Mouse (Mus musculus) erythroblast, adult 5-6 weeks (primary cell): ENCODE measurements around the gene Cadm3. TPM values are rescaled to one million over a fixed set of nuclear protein-coding genes. Genes with fewer than 3 reads are reported as not detected.
A peak's percentile ranks its signal among the peaks of the same experiment; 100 is the strongest.

Experiments used
- ATAC-seq: replicated peaks from 2 replicates; pipeline ENCODE4 v1.8.0; 2016; ENCODE audit warnings: moderate number of reproducible peaks, mild to moderate bottlenecking, moderate TSS enrichment, inconsistent platforms; ENCODE audit not compliant: poor library complexity, low FRiP score, severe bottlenecking
- total RNA-seq, 2 experiments: library from RNA; stranded (forward) in 1 of 2; stranded (reverse) in 1 of 2; fragments of 150-400 nt in 1 of 2; fragments of 200-764, 138-1000 nt in 1 of 2; gene quantifications; 2 replicates each; pipeline versions ENCODE4 v1.2.3 to v1.2.4; 2015 to 2017; ENCODE audit warnings: low replicate concordance in 2 of 2

Cadm3 gene
- 4.8 TPM in 1 of 2 replicates, not detected in the other for total RNA-seq (2015; ENCODE audit: low replicate concordance)
- total RNA-seq (2017; ENCODE audit: low replicate concordance): 1.4 and 5.4 TPM in 2 replicates

DNA sequence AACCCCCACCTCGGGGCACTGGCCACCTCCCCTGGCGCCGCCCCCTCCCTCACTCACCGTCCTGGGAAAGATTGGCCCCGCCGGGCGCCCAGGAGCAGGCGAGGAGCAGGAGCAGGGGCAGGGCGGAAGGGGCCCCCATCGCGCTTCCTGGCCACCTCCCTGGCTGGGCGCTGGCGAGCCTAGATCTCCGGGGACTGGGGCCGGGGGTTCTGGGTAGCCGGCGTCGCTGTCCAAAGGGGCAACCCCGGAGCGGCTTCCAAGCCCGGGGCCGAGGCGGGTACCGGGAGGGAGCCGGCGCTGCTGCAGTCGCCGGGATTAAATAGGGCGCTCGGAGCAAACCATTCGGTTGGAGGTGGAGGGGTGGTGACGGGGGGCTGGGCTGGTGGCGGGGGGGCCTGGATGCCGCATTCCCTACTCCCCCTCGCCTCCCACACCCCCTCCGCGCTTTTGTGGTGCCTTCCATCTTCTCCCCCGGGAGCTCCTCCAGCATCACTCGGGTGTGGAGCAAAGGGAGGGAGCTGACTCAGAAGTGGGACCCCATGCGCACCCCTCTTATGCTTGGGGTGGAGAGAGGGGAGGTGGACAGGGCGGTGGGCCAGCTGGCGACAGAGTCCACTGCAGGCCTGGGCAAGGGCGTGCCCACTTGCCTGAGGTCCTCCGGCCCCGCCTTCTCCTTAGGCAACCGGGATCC lies at the start of gene Cadm3:
TSS of gene Cadm3 (minus strand) at position 340 of the 691 bp plus-strand sequence.
- ATAC-seq: no peak

DNA sequence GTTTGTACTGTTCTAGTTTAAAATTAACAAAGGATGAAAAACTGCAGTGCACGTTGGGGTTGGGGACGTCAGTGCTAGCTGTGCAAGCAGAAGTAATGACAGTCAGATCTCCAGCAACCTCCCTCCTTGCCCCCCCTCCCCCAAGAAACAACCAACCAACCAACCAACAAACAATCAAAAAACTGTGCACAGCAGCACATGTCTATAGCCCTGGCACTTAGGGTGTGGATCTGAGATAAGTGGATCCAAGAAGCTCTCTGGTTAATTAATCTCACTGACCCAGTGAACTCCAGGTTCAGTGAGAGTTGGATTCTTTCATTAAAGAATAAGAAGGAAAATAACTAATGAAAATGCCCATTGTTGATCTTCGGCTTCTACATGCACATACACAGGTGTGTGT lies 47.1 kb upstream of the Cadm3 start:
- ATAC-seq: no peak

DNA sequence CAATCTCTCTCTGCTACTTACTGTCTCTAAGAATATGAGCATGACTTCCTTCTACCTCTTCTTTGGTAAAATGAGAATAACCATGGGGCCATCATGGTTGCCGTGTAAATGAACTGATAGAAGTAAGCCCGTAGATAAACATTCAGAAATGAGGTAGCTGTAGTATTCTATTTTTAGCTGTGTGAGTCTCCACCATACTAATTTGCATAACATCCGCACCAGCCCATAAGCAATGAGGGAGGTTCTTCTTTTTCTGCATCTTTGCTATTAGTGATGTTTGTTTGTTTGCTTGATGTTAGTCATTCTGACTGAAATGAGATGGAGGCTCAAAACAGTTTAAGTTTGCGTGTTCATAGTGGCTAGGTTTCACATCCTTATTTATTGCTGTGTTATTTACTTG lies 44.4 kb upstream of the Cadm3 start:
- ATAC-seq: no peak

DNA sequence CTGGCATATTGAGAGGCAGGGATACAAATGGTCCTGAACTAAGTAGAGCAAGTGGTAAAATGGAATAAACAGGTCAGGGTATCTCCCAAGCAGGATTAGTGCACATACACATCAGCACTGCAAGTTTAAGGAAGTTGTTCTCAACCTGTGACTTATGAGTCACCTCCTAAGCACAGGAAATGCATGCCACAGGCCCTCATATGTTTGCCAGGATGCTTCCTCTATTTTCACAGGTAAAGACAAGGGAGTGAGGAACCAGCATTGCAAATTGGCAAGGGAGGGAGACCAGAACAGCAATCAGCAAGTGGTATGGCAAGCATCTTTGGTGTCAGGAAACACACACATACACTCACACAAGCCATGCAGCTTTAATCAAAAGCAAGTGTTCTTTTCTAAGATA lies 41.6 kb upstream of the Cadm3 start:
- ATAC-seq: no peak

DNA sequence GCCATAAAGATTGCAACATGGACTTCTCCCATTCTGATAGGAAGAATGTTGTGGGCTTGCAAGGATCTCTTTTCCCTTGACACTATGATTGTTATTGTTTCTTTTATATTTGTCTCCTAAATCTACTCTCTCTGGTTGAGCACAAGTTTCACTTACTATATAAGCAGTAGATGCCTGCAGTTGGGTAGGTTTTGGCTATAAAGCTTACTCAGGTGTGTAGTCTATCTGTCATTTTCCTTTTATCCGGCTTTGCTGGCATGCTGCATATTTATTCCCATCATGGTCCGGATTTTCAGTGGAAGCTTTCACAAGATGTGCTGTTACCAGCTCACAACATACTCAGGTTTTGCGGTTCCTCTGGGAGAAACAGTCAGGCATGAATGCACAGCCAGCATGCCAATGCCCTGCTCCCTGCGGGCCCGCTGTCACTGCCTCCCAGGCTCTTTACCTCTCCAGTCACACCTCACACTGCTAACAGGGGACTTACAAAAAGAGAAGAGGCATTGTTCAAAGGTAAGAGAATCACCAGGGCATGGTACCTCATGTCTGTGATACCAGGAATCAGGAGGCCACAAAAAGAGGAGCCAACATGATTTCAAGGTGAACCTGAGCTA lies 37.3 kb upstream of the Cadm3 start:
- no peak for ATAC-seq

DNA sequence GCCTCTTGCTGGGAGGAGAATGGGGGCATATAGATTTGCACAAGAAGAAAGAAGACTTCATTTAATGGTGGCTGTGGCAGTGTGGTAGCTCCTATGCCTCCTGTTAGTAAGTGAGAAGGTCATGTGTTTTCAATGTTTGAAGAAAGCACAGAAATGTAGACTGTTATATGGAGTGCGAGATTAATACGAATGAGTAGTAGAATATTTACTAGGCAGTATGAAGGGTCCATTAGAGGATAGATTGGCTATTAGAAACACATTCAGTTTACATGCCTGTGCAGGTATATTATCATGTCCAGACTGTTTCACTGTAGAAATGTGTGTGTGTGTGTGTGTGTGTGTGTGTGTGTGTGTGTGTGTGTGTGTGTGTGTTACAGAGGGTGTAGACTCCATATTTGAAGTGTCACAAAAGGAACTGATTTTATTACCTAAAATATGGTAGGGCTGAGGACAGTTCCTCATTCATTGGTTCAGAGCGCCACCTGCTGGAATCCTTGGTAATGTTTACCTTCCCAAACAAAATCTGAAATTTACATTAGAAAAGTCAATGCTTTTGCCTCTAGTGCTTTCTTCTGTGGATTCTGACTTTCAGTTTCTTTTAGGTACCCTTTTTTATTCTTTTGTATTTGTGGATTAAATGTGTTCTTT lies 31.0 kb upstream of the Cadm3 start:
- ATAC-seq: peak; percentile 76

DNA sequence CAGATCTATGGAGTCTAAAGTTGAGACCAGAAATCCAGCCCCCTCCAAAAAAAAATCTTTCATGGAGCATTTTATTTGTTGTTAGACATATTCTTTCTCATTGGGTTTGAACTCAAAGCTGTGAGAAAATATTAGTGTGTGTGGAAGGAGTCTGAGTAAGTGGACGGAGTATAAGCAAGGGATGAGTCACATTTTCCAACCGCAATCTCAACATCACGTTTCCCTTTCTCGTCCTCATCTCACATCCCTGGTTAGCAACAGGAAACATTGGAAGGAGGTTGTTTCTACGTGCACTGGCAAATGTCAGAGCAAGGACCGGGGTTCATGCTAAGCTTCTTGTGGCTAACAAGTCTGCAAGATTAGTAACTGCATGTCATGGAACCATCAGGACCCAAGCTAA lies 24.3 kb upstream of the Cadm3 start:
- ATAC-seq: no peak

DNA sequence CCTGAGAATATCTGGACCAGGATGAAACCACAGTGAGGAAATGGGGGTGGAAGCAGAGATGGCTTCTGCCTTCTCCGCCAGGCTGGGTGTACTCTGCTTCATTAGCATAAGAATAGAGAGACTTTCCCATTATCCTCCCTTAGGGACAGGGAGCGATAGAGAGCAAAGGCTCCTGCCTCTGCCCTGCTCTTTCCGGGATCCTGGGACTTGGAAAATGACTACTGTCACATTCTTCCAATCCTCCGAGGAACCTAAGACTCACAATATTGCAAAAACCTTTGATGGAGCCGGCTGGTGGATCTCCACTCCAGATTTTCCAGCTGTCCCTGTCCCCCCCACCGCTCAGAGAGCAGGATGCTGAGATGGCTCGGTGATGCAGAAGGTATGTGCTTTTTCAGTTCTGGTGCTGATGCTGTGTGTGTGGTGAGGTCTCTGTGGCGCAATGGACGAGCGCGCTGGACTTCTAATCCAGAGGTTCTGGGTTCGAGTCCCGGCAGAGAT lies 22.5 kb upstream of the Cadm3 start:
- no peak for ATAC-seq

DNA sequence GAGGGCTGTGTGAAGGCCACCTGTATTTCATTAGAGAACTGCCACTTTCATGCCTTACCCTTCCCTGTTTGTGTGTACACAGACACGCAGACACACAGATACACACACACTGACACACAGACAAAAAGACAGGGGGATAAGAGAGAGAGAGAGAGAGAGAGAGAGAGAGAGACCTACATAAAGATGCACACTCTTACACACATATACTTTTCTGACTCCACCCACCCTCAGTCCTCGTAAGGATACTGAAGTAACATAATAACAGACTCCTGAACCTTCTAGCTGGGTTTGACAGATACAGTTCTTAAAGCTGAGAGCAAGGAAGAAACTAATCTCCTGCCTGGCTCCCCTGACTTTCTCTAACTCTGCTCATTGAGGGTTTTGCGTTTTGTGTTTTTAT lies 21.9 kb upstream of the Cadm3 start:
- no peak for ATAC-seq

DNA sequence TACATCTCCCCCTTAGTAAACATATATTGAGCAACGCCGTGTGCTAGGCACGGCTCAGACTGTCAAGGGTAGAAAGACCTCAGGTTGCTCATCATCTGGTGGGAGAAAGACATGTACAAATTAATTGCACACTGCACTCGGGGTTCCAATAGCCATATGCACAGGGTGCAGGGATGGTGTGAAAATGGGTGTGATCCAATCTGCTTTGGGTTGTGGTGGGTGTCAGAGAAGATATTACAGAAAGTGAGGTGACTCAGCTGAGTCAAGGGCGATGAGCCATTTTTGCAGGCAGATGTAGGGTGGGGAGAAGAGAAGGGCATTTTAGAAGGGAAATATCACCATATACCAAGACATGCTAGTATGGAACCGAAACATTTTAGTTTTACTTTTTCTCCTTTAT lies 13.9 kb upstream of the Cadm3 start:
- ATAC-seq: no peak

DNA sequence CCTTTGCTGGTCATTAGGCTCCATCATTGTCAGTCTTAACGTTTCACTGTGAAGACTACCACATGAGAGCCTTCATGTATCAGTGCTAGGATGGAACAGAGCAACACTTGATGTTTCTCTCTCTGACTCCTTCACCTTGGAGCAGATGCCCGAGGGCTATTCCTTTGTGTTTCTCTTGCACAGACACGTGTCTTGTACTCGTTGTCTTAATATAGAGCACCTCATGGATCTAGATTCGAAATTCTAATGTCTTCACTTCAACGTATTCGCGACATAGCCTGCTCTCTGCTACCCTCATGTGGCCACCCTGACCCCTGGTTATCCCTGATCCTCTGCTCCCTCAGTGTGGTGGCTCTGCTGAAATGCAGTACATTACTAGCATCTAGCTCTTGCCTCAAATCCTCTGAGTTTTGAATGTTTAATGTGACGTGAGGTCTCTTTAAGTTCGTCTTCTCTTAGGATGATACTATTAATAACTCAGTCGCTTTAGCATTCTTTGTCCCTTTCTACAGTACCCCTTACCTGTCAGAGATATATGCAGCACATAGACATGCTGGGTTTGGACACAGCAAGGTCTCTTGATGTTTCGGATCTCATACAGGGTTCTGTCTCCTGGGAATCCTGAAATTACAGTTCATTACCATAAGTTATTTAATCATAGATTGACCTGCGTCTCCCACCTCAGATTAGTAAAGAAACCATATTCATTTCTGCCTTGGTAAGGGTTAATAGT lies 10.1 kb upstream of the Cadm3 start:
- peak; percentile 85; the same call in 1 of the 2 replicates for ATAC-seq

DNA sequence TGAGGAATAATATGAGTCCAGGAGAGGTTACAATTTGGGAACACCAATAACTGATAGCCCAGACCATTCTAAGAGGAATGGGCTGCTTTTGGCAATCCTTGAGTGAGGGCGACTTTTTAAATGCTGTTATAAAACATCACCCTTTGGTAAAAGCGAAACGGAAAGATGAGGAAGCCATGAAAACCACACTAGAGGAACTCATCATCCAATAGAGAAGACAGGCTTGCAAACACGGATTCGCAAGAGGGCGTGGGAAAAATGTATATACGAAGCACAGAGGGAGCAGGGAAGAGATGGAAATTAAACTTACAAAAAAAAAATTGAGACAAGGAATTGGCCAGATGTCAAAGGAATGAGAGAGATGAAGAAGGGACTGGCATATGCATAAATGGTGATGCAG lies 6.5 kb upstream of the Cadm3 start:
- no peak for ATAC-seq

DNA sequence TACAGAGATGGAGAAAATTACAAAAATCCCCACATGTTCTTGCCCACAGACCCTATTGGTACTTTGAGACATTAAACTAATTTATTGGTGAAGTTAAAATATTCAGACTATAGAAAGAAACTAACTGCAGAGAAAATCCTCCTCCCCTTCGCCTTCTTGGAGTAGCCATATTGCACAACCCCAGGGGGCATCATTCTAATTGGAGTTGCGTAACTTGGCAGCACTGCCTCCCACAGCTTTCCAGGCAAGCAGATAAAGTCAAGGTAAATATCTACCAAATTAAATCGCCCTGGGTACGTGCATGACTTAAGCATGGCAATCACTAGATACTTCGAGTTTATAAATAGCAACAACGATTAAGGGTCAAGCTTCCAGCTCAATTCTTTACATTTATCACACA lies 4.1 kb upstream of the Cadm3 start:
- no peak for ATAC-seq

DNA sequence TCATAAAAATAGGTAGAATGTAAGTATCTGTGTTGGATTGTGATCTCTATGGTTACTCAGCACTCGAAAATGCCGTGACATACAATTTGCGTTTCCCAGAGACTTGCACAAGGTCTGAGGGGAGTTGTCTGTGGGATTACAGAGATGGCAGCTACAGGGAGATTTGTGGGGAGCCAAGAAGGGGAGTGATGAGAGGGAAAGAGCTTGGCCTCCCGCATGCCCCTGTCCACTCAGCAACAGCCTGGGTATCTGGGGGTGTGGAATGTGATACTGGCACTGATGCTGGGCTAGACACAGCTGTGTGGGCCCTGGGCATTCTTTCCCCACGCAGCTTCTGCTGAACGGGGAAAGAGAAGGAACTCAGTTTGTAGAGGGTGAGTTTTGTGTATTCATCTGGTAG lies 3.0 kb upstream of the Cadm3 start:
- ATAC-seq: no peak

DNA sequence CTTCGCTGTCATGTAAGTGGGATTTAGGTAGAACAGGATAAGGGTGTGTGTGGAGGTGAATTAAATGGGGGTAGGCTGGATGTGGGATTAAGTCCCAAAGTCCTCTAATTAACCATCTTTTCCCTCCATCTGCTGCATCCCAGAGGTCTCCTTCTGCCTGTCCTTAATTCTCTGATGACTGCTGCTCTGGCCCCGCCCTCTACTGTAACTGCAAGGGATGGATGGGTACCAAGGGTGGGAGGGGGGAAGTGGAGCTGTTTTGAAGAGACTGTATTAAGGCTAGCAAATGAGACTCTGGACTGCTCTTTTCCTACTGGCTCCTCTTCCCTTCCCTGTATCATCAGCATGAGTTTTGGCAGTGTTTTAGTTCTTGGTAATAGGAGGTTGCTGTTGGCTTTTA lies 2.1 kb upstream of the Cadm3 start:
- ATAC-seq: no peak

DNA sequence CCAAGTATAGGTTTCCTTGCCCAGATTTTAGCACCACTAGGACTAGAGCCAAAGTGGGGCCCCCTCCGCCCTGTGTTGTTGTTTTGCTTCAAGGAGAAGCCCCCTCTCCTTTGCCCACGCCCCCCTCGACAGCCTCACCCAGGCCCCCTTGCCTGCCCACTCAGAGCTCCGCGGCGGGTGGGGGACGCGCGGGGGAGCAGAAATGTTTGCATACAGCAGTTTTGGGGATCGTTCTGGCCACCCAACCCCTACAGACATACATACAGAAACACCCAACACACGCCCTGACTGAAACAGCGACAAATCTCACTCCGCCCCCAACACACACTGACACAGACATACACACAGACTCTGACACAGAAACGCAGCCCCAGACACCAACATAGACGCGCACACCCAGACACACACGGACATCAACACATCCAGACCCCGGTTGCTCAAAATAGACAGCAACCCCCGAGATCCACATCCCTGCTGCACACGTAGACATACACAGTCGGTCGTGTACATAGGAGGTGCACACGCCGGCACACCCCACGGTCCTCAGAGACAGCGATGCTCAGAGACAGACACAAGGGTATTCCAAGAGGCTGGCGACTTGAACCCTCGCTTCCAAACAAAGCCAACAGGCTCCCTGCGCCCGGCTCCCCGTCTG lies 667 bp downstream of the Cadm3 start:
- ATAC-seq: 0 out of 2 replicates have a peak, but pooled peaks have one; percentile 26

DNA sequence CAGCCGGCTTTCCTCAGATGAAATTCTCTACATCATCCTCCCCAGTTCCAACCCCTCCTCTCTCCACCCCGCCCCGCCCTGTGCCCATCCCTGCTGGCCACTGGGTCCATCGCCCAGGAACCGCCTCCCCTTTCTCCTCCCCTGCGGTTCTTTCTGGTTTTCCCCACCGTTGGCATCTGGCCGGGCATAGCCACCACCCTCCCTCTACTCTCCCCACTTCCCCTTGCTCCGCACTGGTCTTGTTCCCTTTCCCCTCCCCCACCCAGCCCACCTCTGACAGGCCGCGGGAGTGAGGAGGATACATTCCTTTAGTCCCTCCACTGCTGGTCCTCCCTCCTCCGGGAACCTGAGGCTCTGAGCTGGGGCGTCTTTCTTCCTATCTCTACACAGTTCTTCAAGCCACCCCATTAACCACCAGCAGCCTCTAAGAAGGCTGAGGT lies 1.5 kb downstream of the Cadm3 start:
- peak; percentile 44; the same call in 1 of the 2 replicates for ATAC-seq

DNA sequence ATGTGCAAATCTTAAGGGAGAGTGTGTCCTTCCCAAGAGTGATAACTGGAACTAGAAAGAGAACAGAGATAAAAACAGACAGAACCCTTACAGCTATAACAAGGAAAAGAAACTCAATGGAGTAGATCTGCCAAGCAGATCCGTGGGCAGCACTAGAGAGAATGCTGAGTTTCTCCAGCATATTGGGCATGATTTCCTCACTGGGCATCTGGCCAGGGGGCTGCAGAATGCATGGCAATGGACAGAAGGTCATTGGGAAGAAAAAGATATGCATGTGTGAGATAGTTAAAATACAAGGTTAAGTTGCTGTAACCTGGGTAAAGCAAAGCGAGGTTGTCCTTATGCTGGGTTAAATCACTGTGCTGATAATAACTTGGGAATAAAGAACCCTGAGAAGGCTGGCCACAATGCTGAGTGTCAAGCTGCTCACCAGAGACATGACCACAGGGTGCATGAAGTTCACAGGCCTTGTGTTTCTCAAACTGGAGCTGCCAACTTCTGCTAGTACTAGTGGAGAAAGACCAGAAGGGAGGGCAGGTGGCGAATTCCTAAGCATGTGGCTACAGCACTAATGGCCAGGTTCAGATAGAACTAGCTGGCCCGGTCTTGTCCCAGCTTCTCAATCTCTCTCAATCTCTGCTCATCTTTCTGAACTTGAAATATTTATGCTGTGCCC lies 3.2 kb downstream of the Cadm3 start:
- ATAC-seq: no peak

DNA sequence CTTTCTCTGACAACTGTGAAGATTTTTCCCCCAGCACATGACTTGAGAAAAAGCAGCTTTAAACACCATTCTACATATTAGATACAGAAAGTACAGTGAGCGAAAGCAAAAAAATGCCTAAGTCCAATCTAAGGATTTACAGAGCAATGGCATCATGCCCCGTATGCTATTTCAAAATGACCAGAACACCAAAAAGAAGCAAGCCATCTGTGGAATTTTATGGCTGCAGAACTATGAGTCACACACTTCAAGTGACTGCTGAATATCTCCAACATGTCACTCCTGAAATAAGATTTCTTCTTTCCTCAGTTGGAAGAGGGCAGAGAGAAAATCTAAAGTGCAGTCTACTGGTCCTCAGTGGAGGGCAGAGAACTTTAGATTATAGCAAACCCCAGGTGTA lies 4.1 kb downstream of the Cadm3 start:
- ATAC-seq: no peak
